Mouse (Mus musculus) lung, adult 2 months (tissue): ENCODE measurements around the gene Hsd11b1.

Experiments
- CTCF ChIP-seq: fragments of 200-500 bp; IDR thresholded peaks from 2 replicates; pipeline ENCODE4 v1.5.1; 2011; ENCODE audit warnings: mild to moderate bottlenecking, low read length, control low read depth; ENCODE audit not compliant: insufficient read depth
- POLR2A ChIP-seq: fragments of 200-500 bp; IDR thresholded peaks from 2 replicates; pipeline ENCODE4 v1.6.1; 2011; ENCODE audit warnings: low read depth, mild to moderate bottlenecking, control low read depth, low read length, borderline replicate concordance; ENCODE audit errors: extremely low read depth

DNA sequence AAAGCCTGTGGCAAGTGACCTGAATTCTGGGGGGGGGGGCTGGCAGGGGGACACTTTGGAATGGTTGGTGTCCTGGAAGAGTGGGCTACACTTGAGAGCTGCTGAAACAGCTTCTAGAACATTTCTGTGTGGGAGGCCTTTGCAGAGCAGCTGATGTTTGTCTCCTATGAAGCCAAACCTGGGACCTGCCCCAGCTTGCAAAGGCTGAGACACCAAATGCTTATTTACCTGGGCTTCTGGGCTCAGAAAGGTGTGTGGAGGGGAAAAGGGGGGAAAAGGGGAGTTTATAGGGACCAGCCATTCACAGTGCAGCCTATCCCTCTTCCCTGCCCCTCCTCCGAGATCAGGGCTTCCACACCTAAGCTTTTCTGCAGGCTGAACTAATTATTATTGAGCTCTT, 36.1 kb upstream of the Hsd11b1 start:
- TF ChIP-seq POLR2A, result no peak
- no peak for TF ChIP-seq CTCF
